Mouse (Mus musculus) CD8-positive naive resting alpha-beta T cell, adult 2 months (primary cell): ENCODE results near the gene Tgfb2.

ENCODE experiments used
- DNase-seq, 2 experiments: peaks; one replicate each; pipeline ENCODE4 v3.0.0; 2022; ENCODE audit warnings: low read depth in 2 of 2, low spot score in 2 of 2

The Tgfb2 gene

DNA sequence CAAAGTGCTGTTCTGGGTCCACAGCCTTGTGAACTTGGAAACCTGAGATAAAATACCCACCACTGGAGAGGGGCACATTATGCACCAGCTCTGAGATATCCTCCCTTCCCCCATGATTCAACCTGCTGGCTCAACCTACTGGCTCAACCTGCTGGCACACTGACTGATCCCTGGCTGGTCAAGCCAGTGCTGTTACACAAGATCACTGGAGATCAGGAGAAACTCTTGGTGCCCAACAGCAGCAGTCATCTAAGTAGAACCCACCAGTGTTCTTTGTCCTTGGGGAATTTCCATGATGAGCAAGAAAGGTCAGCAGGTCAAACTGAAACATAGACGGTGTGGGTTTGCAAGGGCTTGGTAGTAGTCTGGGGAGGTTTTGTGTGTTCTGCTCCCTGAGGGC is 49.6 kb downstream of the Tgfb2 start:
- DNase-seq: no peak

DNA sequence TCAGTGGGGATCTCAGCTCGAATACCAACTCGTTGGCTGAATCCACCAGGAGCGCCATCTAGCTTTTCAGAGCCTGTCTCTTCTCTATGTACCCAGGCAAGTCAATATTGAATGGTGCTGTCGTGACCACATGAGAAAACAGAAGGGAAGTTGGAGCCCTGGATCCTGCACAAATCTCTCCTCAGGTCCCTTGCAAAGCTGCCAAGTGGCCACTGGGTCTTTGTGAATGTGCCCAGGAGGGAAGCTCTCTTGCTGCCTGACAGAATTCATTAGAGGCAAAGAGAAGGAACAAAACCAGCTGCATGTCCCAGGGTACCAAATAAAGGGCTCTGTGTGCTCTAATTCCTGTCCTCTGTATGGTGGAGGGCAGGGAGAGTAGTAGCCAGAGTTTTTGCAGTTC is 50.7 kb downstream of the Tgfb2 start:
- no peak for DNase-seq

DNA sequence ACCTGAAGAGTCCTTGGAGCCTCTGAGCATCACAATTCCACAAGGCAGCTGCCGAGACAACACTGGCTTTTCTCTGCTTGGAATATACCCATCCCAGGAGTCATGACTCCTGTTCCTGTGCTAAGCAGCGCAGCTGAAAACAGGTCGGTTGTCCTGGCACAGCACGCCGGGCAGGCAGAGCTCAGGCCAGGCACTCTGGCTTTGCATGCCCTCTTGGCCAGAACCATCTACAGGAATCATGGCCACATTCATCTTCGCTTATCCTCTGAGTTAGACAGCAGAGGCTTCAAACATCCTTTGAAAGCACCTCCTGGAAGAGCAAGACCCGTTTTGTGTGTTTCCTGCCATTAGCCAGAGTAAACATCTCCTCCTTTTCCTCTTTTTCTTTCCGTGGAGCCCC is 53.6 kb downstream of the Tgfb2 start:
- DNase-seq: no peak

DNA sequence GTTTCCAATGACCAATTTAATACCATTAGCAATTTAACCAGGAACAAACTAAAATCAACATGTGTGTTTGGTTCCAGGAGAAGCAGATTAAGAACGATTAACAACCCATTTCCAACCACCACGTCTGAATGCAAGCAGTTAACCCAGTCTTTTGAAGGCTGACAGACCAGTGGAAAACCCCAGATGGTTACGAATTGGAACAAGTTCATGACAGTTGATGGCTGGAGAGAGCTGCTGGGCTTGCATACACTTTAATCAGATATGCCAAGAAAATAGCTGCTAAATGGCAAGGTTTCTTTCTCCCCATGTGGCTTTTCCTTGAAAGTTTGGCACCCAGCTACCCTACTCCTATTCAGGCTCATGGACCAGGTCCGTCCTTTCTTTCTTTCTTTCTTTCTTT is 55.8 kb downstream of the Tgfb2 start:
- DNase-seq: no peak

DNA sequence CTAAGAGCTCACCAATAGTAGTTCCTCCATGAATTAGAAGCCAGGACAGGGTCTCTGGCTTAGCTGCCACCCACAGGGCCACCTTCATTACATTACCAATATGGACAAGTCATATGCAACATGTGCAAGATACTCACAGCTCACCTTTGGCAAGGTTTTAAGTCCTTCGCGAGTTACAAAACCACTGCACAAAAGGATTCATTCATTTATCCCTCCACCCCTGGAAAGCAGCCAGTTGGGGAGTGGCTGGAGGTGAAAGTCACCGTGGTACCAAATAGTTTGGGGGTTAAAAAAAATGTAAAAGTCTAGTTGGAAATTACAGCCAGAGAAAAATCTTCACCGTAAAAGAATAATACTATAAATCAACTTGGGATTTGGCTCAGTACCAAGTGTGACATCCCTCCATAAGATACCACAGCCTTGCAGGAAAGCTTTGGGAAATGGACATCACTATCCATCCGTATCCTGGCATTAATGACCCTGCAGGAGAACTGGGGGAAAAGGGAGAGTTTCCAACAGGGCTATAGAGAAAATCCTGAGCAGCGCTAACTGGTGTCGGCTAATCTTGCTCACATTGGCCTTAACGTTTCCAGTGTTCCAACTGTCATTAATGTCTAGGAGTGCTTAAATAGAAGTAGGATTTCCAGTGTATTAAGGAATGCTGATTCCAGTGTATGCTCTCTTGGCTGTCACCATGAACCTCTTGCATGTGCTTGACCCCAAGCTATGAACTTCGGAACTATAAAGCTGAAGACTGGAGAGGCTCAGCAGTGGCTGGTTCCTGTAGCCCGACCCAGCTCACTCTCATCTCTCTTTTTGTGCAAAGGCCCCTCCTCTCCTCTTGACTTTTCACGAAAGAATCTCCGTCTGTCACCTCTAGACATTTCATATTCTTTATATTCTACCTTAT is 68.2 kb downstream of the Tgfb2 start:
- no peak for DNase-seq

DNA sequence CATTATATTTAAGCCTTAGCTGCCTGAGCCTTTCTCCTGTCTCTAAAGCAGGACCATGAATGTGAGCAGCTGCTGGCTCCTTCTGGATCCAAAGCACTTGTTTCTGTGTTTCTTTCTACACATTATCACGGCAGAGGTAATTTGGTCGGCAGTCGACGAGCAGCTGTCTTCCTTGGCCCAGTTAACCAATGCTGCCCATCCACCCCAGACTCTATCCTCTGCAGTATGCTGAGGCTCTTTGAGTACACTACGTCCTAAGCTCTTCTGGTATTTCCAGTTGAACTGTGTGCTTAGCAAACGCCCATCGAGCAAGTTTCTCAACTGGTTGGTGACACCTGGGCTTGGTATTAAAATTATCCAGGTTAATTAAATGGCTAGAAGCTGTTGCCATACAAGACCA is 70.7 kb downstream of the Tgfb2 start:
- DNase-seq: no peak

DNA sequence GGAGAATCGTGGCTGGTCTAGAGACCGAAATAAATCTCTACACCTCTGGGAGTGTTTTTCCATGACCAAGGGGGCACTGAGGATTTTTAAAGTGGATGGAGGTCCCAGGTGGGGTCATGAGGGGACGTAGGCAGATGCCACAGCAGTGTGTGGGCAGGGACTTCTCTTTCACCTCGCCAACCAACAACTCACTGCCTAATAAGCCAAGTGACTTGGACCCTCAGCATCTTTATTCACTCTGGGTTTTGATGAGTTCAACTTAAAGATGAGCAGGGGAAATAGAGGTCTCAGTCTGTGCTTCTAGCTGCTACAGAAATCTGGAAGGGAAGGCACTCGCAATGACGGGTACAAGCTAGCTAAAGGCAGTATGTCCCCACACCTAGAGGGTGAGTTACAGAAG is 74.3 kb downstream of the Tgfb2 start:
- no peak for DNase-seq

DNA sequence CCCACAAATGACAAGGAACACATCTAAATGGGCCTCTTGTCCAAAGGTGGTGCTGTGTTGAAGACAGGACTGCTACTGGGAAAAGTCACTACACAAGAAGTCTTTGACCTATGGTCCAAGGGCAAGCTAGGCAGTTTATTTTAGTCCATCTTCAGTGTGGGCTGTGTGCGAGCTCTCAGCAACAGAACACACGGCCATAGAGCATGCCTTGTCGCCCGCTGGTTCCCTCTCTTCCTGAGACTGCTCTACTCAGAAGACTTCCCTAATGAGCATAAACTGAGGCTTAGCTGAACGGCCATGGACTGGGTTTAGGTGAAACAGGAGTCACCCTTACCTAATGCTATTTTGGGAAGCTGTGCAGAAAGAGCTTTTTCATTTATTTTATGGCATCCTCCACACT is 74.8 kb downstream of the Tgfb2 start:
- no peak for DNase-seq

DNA sequence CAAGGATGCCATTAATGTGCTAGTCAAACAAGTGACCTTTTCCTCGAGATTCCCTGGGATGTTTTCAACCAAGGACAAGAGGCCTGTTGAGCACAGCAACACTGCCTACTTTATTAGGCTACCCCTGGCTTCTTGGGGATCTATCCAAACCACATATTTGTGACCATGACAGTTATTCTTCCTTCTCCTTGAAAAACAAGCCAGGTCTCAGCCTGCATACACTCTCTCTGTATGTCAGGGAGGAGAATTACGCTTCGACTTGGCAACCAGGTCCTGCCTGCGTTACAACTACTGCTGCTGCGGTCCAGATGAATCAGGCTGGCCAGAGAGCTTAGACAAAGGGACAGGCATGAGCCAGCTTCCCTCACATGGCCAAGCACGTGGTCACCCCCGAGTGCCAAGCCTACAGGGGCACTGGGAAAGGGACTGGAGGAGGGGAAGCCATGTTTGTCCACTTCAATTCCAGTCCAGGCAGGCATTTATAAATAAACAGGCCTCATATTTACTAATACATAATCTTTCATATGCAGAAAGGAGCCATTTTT is 78.3 kb downstream of the Tgfb2 start:
- DNase-seq: no peak

DNA sequence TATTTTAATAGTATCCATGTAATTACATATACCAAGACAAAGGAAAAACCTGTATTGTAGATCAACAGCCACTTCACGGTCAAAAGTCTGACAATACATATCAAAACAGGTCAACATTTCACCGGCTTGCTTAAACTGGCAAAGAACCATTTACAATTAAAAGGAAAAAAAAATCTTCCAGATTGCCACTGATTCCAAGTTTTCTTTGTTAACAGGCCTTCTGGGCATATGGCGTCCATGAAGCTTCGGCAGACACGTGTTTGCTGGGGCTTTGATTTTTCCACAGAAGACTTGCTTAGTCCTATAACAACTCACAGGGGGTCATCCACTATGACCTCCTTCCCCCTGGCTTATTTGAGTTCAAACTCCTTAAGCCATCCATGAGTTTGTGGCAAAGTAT is 81.3 kb downstream of the Tgfb2 start:
- DNase-seq: no peak

DNA sequence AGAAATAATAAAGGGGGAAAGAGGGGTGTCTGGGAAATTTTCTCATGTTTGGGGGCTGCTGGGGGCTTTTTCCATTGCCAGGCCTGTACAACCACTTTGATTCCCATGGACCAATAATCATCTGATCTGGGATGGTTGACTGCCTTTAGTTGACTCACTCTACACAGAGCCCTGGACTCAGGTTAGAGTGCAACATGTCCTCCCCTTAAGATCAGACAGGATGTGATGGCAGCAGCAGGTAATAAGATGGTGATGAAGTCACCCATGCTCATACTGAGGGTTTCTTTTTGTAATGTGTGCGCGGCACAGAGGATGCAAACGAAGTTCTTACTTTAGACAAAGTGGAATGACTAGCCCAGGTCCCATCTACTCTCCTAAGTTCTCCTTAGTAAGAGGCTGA is 84.0 kb downstream of the Tgfb2 start:
- no peak for DNase-seq

DNA sequence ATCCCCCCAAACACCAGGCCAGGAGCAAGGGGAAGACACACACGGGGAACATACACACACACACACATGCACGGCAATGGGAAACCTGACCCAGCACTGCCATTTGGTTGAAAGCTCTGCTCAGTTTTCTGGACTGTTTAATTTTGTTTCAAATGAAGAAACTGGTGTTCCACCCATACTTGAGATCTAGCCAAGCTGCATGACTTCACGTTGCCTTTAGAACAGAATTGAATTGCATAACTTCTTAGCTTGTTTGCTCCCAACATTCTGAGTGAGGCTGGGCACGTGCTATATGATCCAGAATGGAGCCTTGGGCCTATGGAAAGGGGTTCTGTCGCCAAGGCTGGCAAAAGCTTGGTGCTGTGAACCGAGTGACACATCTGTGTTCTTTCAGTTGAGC is 87.5 kb downstream of the Tgfb2 start:
- DNase-seq: no peak

DNA sequence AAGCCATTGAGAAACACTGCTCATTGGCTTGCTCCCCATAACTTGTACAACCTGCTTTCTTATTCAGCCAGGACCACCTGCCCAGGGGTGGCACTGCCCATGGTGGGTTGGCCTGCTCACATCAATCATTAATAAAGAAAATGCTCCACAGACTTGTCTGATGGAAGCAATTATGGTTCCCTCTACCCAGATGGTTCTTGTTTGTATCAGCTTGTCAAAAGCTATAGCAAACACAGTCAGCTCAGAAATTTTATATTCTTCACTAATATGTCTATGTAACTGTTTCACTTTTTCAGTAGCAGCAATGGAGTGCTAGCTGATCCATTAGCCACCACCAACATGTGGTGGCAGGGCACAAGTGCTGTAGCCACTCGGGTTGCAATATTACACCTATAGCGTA is 94.4 kb downstream of the Tgfb2 start:
- no peak for DNase-seq

DNA sequence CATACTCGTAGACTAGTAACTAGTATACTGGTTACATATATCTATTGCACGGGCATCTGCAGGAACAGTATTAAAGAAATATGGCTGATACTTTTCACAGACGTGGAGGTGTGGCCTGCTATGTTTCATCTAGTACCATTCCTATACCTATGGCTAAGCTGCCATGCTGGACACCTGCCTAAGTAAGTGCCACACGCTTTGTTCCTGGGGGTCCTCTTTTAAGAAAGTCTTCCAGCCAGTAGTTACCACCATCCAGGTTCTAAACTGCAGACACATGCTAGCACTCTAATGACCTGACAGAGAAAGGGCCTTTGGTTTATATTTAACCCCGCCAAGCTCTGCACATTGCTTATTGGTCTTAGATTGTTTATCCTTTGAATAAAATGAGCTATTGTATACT is 95.3 kb downstream of the Tgfb2 start:
- no peak for DNase-seq

DNA sequence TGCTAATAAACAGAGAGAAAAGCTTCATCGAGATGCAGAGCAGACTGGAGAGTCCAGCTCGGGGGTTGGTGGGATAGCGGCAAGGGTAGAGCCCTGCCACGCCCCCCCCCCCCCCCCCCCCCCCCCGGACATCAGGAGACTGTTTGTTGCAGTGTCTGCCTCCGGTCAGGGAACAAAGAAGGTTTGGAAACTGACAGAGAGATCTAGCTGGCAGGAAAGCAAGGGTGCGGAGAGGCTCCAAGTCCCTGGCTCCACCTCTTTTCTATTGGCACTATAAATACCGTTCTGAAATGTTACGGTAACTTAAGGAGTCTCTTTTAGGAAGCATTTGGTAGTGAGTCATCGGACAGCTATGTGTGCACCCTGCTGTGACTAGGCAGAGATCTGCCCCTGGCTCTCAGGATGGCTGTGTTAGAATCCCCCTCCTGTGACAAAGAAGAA is 96.0 kb downstream of the Tgfb2 start:
- DNase-seq: no peak

DNA sequence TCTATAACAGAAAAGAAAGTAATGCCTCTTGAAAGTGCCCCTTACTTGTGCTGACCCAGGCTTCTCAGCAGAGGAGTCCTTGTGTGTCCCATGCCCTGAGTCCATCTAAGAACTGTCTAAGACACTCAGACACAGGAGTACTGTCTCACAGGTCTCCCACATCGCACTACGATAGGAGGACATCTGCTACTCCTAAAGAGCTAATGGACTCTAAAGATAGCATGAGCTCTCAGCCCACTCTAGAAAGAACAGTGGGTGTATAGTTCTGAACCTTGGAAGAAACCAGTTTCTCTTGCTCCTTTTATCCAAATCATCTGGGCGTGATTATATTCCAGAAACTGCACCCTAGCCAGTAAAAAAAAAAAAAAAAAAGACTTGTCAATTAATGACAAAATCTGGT is 97.7 kb downstream of the Tgfb2 start:
- DNase-seq: no peak

DNA sequence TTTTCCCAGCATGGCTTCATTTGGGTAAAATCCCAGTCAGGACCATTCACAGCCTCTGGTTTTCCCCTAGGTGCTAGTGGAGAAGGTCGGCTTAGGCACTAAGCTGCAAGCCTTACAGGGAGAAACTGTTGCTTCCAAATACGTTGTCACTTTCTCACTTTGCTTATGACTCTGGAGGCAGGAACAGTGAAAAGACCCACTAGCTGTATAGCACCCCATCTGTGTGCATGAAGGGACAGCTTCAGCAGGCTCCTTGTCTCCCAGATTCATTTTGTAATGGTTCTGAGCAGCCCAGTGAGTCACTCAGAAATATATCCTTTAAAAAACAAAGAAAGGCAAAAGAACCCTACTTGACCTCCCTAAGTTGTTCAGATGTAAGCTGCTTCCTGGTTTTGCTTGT is 100.2 kb downstream of the Tgfb2 start:
- no peak for DNase-seq

DNA sequence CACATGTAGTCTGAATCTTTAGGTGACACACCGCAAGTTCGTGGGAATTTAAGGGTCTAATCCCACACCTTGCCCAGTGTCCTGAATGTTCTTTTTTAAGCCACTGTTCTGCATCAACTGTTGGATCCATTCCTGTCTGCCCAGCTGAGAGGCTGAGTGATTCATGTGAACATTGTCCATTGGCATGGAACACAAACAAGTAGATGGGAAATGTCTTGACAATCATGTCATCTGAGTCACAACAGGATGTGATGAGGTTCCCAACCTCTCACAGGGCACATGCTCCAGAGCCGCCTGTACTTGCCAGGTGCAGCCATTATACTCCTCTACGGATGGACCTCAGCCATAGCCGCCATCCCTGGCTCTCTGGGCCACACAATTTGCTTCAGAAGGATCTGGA is 101.7 kb downstream of the Tgfb2 start:
- no peak for DNase-seq

DNA sequence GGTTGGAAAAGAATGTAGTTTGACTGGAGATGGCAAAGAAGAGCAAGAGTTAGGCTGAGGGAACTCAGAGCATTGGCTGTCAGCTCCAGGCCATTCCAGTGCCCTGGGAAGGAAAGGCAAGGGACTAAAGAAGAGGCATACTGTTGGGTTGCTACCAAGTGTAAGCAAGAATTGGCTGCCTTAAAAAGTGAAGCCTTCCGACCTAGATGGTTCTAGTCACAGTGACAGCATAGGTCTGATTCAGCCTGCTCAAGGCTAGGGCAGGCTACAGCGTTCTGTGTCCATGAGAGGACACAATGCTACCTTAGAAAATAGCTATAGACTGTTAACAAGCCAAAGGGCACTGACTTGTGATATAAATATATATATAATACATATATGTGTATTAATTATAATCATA is 117.6 kb downstream of the Tgfb2 start:
- no peak for DNase-seq

DNA sequence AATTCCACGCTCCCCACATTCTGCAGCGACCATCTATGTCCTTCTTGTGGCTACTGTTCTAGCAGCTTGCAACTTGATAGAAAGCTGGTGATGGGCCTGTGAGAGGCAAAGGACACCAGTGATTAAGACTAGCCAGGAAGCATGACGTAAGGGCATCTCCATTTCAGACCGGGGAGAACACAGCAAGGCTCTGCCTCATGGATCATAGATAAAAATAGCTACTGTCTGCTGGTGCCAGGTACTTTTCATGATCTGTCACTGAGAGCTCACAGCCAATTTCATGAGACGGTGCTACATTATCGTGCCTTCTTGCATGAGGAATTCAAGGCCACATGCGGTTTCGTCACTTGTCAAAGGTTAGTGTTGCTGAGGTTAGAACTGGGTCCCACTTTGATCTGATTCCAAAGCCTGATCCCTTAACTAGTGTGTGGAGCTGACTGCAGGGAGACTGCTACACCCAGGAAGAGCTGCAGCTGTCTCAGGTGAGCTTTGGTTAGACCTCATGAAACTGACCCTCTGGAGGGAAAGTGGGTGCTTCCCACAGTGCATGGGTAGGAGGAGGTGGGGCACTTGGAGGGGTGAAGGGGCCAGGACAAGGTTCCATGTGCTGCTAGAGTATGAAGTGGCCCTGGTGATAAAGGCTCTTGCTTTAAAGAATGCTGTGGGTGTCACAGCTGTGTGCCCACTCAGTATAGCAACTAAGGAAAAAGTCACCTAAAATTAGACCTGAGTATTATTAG is 118.6 kb downstream of the Tgfb2 start:
- DNase-seq: no peak

DNA sequence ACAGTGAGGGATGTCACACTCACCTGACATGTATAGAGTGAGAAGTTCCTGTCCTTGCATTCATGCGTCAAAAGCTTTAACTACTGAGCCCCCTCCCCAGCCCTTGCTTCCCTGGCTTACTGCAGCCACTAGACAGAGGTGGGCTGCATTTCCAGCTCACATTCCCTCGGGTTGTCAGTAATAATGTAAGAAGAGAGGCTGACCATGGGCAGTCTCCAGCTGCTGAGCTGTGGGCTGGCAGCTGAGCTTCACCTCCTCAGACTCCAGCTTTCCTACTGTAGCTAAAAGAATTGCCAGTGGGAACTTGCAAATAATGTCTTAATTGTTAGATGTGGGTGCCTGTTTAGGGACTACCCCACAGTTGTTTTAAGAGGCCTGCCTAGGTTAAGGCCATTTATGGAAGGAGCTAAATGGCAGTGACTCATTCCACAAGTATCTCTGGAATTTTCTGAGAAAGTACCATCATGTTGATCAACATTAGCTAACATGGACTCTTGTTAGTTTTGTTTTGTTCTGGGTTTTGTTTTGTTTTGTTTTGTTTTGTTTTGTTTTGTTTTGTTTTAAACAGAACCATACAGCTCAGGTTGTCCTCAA is 120.1 kb downstream of the Tgfb2 start:
- DNase-seq: no peak

DNA sequence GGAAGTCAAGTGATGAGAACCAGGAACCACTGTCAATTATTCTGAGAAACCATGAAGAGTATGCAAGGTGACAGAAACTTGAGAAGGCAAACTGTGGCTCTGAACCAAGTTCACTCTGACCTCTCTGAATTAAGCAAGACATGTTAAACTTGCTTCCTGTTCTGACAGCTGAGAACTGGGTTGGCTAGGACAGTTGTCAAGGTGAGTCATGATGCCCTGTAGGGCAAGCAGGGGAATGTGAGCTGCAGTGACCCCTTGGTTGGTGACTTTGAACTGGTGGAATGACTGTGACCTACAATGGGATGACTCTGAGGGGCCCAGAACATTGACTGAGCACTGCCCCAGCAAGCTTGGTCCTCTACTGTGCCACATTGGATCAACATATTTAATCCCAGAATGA is 121.9 kb downstream of the Tgfb2 start:
- DNase-seq: no peak
